Mouse (Mus musculus): ENCODE measurements around the gene Lhfpl3. TPM values are rescaled to one million over a fixed set of nuclear protein-coding genes. Genes with fewer than 3 reads are reported as not detected.
A peak's percentile ranks its signal among the peaks of the same experiment; 100 is the strongest.

Gene Lhfpl3
- polyA plus RNA-seq, 1 experiment from 2014 or later, result 0.05 TPM

GRCm38 (mm10) chr5:23226753-23227152 is 480.9 kb downstream of the Lhfpl3 start:
- TF ChIP-seq CTCF (IDR thresholded peaks at IDR 0.05; ENCODE audit: low read depth), result no peak
- Histone ChIP-seq H3K9ac (ENCODE audit: low read depth, low read length) (no peak overlapping the region), H3K27me3 (replicated peaks; ENCODE audit: control insufficient read depth, insufficient read depth, low read length) (no peaks in the 10 kb centered on the region), H3K36me3 (ENCODE audit: control insufficient read depth, insufficient read depth) (no peaks in the 10 kb centered on the region), H3K4me2 (replicated peaks; ENCODE audit: low read depth) (no peak overlapping the region), H3K9me3 (ENCODE audit: control insufficient read depth) (no peaks in the 10 kb centered on the region), H3K27ac (ENCODE audit: low read depth, low read length) (no peak overlapping the region), H3K4me3 (ENCODE audit: low read depth, low read length) (no peak overlapping the region), H3K4me1 (replicated peaks; ENCODE audit: control insufficient read depth, insufficient read depth, low read length) (no peaks in the 10 kb centered on the region)
- no peak for ATAC-seq
- 60% methylated on average over 3 of the region's 3 CpGs for WGBS

- no peaks in the 10 kb centered on the region for H3K27me3 ChIP-seq (replicated peaks; ENCODE audit: control insufficient read depth, insufficient read depth, low read length)
These were observed 501.1 kb downstream of the Lhfpl3 start for GRCm38 (mm10) chr5:23246974-23247373.

GRCm38 (mm10) chr5:23247784-23248183 is 501.9 kb downstream of the Lhfpl3 start:
- Histone ChIP-seq H3K27me3 (replicated peaks; ENCODE audit: control insufficient read depth, insufficient read depth, low read length) (no peaks in the 10 kb centered on the region), H3K9ac (ENCODE audit: low read depth, low read length) (no peak overlapping the region), H3K4me2 (replicated peaks; ENCODE audit: low read depth) (no peak overlapping the region), H3K4me1 (replicated peaks; ENCODE audit: control insufficient read depth, insufficient read depth, low read length) (peaks cover 4% of the 10 kb centered on the region; the same call in 1 of the 2 replicates), H3K4me3 (ENCODE audit: low read depth, low read length) (no peak overlapping the region), H3K9me3 (ENCODE audit: control insufficient read depth) (no peaks in the 10 kb centered on the region), H3K27ac (ENCODE audit: low read depth, low read length) (no peak overlapping the region), H3K36me3 (ENCODE audit: control insufficient read depth, insufficient read depth) (no peaks in the 10 kb centered on the region)
- TF ChIP-seq CTCF (IDR thresholded peaks at IDR 0.05; ENCODE audit: low read depth), result no peak
- no peak for ATAC-seq
- WGBS, result 60% methylated on average over 1 of the region's 1 CpGs

More at GRCm38 (mm10) chr5:23246974-23247373, 501.1 kb downstream of the Lhfpl3 start:
- Histone ChIP-seq H3K4me1 (replicated peaks; ENCODE audit: control insufficient read depth, insufficient read depth, low read length) (peaks cover 4% of the 10 kb centered on the region; the same call in 1 of the 2 replicates), H3K36me3 (ENCODE audit: control insufficient read depth, insufficient read depth) (no peaks in the 10 kb centered on the region), H3K9me3 (ENCODE audit: control insufficient read depth) (no peaks in the 10 kb centered on the region), H3K9ac (ENCODE audit: low read depth, low read length) (no peak overlapping the region), H3K4me3 (ENCODE audit: low read depth, low read length) (no peak overlapping the region), H3K27ac (ENCODE audit: low read depth, low read length) (no peak overlapping the region), H3K4me2 (replicated peaks; ENCODE audit: low read depth) (no peak overlapping the region)
- peak; percentile 73 for TF ChIP-seq CTCF (IDR thresholded peaks at IDR 0.05; ENCODE audit: low read depth)
- no peak for ATAC-seq
- 49% methylated on average over 4 of the region's 4 CpGs for WGBS

GRCm38 (mm10) chr5:23248303-23248702 is 502.4 kb downstream of the Lhfpl3 start:
- Histone ChIP-seq H3K4me3 (ENCODE audit: low read depth, low read length) (no peak overlapping the region), H3K27ac (ENCODE audit: low read depth, low read length) (no peak overlapping the region), H3K9ac (ENCODE audit: low read depth, low read length) (no peak overlapping the region), H3K4me1 (replicated peaks; ENCODE audit: control insufficient read depth, insufficient read depth, low read length) (peaks cover 4% of the 10 kb centered on the region; the same call in 1 of the 2 replicates), H3K36me3 (ENCODE audit: control insufficient read depth, insufficient read depth) (no peaks in the 10 kb centered on the region), H3K9me3 (ENCODE audit: control insufficient read depth) (no peaks in the 10 kb centered on the region), H3K27me3 (replicated peaks; ENCODE audit: control insufficient read depth, insufficient read depth, low read length) (no peaks in the 10 kb centered on the region), H3K4me2 (replicated peaks; ENCODE audit: low read depth) (no peak overlapping the region)
- ATAC-seq, result no peak
- no peak for TF ChIP-seq CTCF (IDR thresholded peaks at IDR 0.05; ENCODE audit: low read depth)

- no peak for ATAC-seq
- WGBS, result 32% methylated on average over 9 of the region's 9 CpGs
- TF ChIP-seq CTCF (IDR thresholded peaks at IDR 0.05; ENCODE audit: low read depth), result no peak
- Histone ChIP-seq H3K4me1 (replicated peaks; ENCODE audit: control insufficient read depth, insufficient read depth, low read length) (peaks cover 4% of the 10 kb centered on the region; the same call in 1 of the 2 replicates), H3K27ac (ENCODE audit: low read depth, low read length) (no peak overlapping the region), H3K4me3 (ENCODE audit: low read depth, low read length) (no peak overlapping the region), H3K9me3 (ENCODE audit: control insufficient read depth) (no peaks in the 10 kb centered on the region), H3K4me2 (replicated peaks; ENCODE audit: low read depth) (peak overlapping the region; percentile 1; the same call in 1 of the 2 replicates), H3K27me3 (replicated peaks; ENCODE audit: control insufficient read depth, insufficient read depth, low read length) (no peaks in the 10 kb centered on the region), H3K36me3 (ENCODE audit: control insufficient read depth, insufficient read depth) (no peaks in the 10 kb centered on the region), H3K9ac (ENCODE audit: low read depth, low read length) (no peak overlapping the region)
These were observed 504.3 kb downstream of the Lhfpl3 start for GRCm38 (mm10) chr5:23249896-23250875.

- H3K27ac ChIP-seq (ENCODE audit: low read depth, low read length), result no peak overlapping the region
- ATAC-seq, result peak; percentile 33; the same call in 1 of the 2 replicates
- no peaks in the 10 kb centered on the region for H3K27me3 ChIP-seq (replicated peaks; ENCODE audit: control insufficient read depth, insufficient read depth, low read length)
These were observed 505.8 kb downstream of the Lhfpl3 start for GRCm38 (mm10) chr5:23251462-23252224.

More at GRCm38 (mm10) chr5:23251462-23252224, 505.8 kb downstream of the Lhfpl3 start:
- Histone ChIP-seq H3K4me3 (ENCODE audit: low read depth, low read length) (no peak overlapping the region), H3K9ac (ENCODE audit: low read depth, low read length) (no peak overlapping the region), H3K36me3 (ENCODE audit: control insufficient read depth, insufficient read depth) (no peaks in the 10 kb centered on the region), H3K4me1 (replicated peaks; ENCODE audit: control insufficient read depth, insufficient read depth, low read length) (peaks cover 4% of the 10 kb centered on the region; the same call in 1 of the 2 replicates), H3K4me2 (replicated peaks; ENCODE audit: low read depth) (peak overlapping the region; percentile 32; the same call in 1 of the 2 replicates), H3K9me3 (ENCODE audit: control insufficient read depth) (no peaks in the 10 kb centered on the region)
- WGBS, result 38% methylated on average over 12 of the region's 12 CpGs
- peak; percentile 80 for TF ChIP-seq CTCF (IDR thresholded peaks at IDR 0.05; ENCODE audit: low read depth)
